Mouse (Mus musculus): Measurements from ENCODE around the gene Ift81.

DNA sequence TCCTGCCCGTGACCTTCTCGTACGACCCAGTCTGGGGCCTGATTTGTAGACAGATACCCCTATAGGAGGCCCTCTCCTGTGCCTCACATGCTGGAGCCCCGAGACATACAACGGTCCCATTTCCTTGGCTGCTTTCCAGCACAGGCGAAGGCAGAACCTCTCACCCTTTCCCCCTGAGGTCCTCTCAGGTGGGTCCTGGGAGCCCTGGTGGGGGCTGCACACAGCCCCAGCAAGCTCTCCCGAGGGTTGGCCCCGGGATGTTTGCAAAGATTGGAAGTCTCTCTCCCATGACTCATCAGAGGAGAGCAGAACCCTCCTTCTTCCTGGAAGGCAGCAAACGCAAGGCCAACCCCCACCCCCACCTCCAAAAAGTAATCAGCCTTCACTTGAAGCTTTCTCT lies 102.9 kb downstream of the Ift81 start:
- TF ChIP-seq CTCF (IDR thresholded peaks at IDR 0.05; ENCODE audit: low read depth, low read length) (no peak), POLR2A (IDR thresholded peaks at IDR 0.05; ENCODE audit: extremely low read depth, insufficient read depth, low read length) (no peak)
